Mouse (Mus musculus): ENCODE measurements around the gene Lat. TPM values are rescaled to one million over a fixed set of nuclear protein-coding genes. Genes with fewer than 3 reads are reported as not detected.
A peak's percentile ranks its signal among the peaks of the same experiment; 100 is the strongest.
"Not testable (repeated sequence)": the region's sequence is repeated elsewhere in the genome, so short reads cannot be mapped to it uniquely, and the experiment has no call there.

The Lat gene
- total RNA-seq, 1 experiment from 2014 or later = 34.8 TPM

DNA sequence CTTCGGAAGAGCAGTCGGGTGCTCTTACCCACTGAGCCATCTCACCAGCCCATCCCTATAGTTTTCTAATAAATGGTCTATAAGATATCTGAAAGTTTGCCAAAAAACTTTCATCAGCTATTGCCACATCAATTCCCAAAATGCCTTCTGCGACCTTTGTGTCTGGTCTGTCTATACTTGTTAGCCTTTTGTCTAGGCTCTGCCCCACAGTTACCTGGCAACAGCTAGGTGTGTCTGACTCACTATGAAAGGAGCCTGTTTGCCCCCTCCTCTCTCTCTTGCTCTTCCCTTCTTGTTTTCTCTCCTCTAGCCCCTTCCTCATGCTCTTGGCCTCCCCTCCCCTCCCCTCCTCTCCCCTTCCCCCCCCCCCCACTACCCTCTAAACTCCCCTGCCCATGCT lies 23.8 kb downstream of the Lat start:
- no peak for ATAC-seq (ENCODE audit: extremely low read depth, insufficient number of reproducible peaks, low FRiP score, poor library complexity, severe bottlenecking)

GRCm38 (mm10) chr7:126340896-126341295 lies 28.5 kb downstream of the Lat start:
- no peak for ATAC-seq (ENCODE audit: extremely low read depth, insufficient number of reproducible peaks, low FRiP score, poor library complexity, severe bottlenecking)

DNA sequence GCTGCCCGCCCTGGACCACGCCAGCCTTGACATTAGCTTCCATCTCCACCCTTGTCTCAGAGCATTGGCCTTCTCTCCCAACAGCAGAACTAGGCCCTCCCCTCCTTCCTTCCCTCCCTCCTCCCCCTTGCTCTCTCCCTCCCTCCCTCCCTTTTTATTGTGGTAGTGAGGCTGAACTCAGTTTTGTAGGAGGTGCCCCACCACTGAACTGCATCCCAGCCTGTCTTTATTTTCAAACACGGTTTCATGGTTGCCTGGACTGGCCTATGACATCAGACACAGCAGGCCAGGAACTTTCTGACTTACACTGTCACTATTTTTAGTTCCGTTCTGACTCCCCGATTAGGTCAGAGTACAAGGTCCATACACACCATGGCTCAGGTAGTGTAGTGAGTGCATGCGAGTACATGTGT lies 29.2 kb downstream of the Lat start:
- no peak for ATAC-seq (ENCODE audit: extremely low read depth, insufficient number of reproducible peaks, low FRiP score, poor library complexity, severe bottlenecking)

DNA sequence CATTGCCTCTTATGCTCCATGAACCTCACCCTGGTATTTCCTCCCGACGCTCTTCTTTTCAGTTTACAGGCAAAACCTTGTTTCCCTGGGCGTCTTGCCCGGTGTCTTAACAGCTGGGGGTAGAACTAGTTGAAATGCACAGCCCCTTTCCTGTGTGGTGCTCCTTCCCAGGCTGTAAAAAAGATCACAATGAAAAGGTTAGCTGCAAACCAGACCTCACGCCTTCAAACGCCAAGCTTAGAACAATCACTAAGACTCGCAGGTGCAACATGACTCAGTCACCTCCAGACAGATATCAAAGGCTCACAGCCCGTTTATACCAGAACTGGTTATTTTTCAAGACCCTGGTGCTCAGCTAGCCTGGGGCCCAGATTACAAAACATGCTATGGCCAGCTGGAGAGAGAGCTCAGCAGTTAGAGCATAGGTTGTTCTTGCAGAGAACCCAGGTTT lies 29.8 kb downstream of the Lat start:
- ATAC-seq (ENCODE audit: extremely low read depth, insufficient number of reproducible peaks, low FRiP score, poor library complexity, severe bottlenecking) = no peak

- no peak for ATAC-seq (ENCODE audit: extremely low read depth, insufficient number of reproducible peaks, low FRiP score, poor library complexity, severe bottlenecking)
Observed at GRCm38 (mm10) chr7:126338906-126339305, 30.5 kb downstream of the Lat start.

DNA sequence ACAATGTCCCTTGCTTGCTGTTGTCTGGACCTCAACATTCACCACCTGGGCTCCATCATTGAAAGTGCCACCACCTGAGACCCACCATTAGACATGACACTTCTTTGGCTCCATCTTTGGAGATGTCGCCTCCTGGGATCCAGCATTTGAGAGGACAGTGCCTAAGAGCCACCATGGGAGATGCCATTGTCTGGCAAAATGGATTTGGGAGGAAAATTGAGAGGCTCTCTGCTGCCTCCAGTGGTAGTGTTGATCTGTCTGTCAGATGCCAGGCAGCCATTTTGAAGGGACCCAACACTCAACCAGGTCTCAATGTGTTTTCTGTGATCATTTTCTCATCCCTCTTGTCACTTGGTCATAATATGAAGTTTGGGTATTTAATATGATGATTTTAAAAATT lies 33.8 kb downstream of the Lat start:
- ATAC-seq (ENCODE audit: extremely low read depth, insufficient number of reproducible peaks, low FRiP score, poor library complexity, severe bottlenecking) = no peak

DNA sequence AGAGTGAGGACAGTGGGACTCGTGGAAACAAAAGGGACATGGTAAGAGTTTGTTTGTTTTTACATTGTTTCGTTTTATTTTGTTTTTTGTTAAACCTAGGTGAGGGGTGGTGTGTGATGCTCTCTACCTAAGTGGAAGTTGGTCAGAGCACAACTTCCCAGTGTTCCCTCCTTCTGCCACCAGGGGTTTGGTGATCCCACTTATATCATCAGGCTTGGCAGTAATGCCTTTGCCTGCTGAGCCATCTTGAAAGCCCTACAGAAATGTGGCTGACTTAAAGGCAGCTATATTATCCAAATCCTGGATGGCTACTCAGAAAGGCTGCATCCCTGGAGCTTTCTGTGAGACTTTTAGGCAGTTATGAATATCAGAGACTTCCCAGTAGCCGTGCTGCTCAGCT lies 36.7 kb downstream of the Lat start:
- ATAC-seq (ENCODE audit: extremely low read depth, insufficient number of reproducible peaks, low FRiP score, poor library complexity, severe bottlenecking) = no peak

DNA sequence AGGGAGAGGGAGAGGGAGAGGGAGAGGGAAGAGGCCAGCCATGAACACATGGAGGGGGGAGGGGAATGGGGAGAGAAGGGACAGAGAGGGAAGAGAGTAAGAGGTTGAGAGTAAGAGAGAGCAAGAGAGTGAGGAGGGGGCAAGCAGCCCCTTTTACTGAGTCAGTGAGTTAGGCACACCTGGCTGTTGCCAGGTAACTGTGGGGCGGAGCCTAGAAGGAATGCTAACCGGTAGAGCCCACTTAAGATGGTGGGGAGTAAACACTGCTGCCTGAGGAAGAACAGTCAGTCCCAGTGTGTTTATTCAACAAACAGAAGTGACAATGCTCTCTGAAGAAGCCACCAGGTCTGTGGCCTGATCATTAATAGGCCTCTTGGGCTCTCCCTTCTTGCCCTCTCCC lies 38.7 kb downstream of the Lat start:
- ATAC-seq (ENCODE audit: extremely low read depth, insufficient number of reproducible peaks, low FRiP score, poor library complexity, severe bottlenecking) = no peak

GRCm38 (mm10) chr7:126329907-126330645 lies 39.3 kb downstream of the Lat start:
- ATAC-seq (ENCODE audit: extremely low read depth, insufficient number of reproducible peaks, low FRiP score, poor library complexity, severe bottlenecking) = no peak

DNA sequence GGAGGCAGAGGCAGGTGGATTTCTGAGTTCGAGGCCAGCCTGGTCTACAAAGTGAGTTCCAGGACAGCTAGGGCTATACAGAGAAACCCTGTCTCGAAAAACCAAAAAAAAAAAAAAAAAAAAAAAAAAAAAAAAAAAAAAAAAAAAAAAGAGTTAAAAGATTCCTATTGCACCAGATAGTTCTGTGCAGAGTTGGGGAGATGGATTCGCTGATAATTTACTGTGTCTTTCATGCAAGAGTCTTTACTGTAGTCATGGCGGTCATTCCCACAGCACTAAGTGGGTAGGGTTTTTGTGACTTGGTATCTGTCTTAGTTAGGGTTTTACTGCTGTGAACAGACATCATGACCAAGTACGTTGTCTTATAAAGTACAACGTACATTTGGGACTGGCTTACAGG lies 40.5 kb downstream of the Lat start:
- ATAC-seq (ENCODE audit: extremely low read depth, insufficient number of reproducible peaks, low FRiP score, poor library complexity, severe bottlenecking) = not testable (repeated sequence)

DNA sequence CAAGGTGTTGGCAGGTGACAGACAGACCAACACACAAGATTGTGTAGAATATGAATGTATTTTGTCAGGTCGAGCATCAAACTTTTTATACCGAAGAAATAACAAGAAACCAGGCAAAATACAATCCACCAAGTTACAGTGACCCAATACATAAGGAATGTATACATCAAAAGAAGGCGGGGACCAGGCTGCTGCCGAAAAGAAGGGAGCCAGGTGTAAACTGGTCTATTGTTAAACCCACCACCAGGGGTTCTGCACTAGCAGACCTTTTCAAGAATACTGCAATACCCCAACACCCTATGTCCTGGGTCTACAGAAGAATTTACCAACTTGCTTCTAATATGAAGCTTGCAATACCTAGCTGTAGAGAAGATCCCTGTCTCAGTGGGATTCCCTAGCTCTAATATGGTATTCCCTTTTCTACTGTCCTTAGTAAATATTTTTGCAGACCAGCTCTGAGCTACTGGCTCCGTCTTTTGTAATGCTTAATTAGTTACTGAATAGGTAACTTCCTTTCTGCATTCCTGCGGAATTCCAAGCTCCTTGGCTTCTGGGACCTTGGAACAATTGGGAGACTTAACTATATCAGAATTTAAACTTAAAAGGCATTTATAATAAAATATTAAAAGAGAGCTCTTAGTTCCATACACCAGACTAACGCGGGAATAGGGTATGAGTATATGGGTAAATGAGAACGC lies 43.6 kb downstream of the Lat start:
- ATAC-seq (ENCODE audit: extremely low read depth, insufficient number of reproducible peaks, low FRiP score, poor library complexity, severe bottlenecking) = not testable (repeated sequence)

DNA sequence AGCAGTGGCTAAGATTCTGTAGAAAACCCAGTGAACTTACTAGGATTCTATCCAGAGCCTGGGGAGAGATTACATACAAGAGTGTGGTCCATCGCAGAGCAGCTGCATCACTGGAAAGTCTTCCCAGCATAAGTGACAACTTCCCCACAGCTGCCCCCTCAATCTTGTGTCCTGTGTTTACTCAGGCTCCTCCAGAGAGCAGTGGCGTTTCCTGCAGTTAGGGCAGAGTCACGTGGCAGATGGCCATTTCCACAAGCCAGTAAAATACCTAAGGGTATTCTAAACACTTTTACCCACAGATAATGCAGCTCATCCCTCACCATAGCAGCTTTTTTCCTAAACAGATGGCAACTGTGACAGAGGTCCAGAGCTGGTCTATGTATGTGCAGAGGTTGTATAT lies 44.6 kb downstream of the Lat start:
- no peak for ATAC-seq (ENCODE audit: extremely low read depth, insufficient number of reproducible peaks, low FRiP score, poor library complexity, severe bottlenecking)

DNA sequence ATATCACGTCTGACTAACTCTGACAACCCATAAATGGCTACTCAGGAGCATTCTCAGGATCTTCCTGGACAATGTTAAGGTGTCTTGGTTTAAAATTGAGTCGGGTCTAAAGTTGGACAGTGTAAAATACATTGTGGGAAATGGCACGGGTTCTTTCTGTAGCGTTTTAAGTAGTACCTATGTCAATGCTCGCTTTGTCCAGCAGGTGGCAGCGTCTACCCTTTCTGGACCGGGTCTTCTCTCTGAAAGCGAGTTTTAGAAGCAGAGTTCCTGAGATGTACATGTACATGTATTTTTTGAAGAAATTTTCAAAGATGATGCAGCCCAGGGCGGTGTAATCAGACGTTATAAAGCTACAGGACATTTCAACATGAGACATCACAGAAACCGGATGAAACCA lies 45.6 kb downstream of the Lat start:
- peak; percentile 86 for ATAC-seq (ENCODE audit: extremely low read depth, insufficient number of reproducible peaks, low FRiP score, poor library complexity, severe bottlenecking)

- no peak for ATAC-seq (ENCODE audit: extremely low read depth, insufficient number of reproducible peaks, low FRiP score, poor library complexity, severe bottlenecking)
Observed at GRCm38 (mm10) chr7:126314273-126314672, 55.1 kb downstream of the Lat start.

Other genes starting within 250 kb of the Lat start
- 179 and 200 TPM in 2 replicates for gene Xpo6, start 169.1 kb downstream of the Lat start, total RNA-seq (2017)
- gene Sbk1, start 97.0 kb downstream of the Lat start, total RNA-seq (2017) = 99.1 and 109 TPM in 2 replicates
- gene Spns1, start 7.9 kb upstream of the Lat start, total RNA-seq (2017) = 14.8 and 16.5 TPM in 2 replicates
- 13.9 and 14.1 TPM in 2 replicates for gene Nfatc2ip, start 27.2 kb upstream of the Lat start, total RNA-seq (2017)
- 585 and 589 TPM in 2 replicates for gene Cd19, start 45.3 kb upstream of the Lat start, total RNA-seq (2017)
- gene Rabep2, start 59.2 kb upstream of the Lat start, total RNA-seq (2017) = 117 and 130 TPM in 2 replicates
- 0.37 and 1.6 TPM in 2 replicates for gene Atp2a1, start 93.5 kb upstream of the Lat start, total RNA-seq (2017)
- 30.0 and 34.0 TPM in 2 replicates for gene Sh2b1, start 105.9 kb upstream of the Lat start, total RNA-seq (2017)
- gene Tufm, start 117.8 kb upstream of the Lat start, total RNA-seq (2017) = 33.6 and 38.4 TPM in 2 replicates
- 76.4 and 87.3 TPM in 2 replicates for gene Atxn2l, start 133.9 kb upstream of the Lat start, total RNA-seq (2017)
- gene Eif3c, start 196.8 kb upstream of the Lat start, total RNA-seq (2017) = 93.6 and 99.5 TPM in 2 replicates
- gene Apobr, start 215.4 kb upstream of the Lat start, total RNA-seq (2017) = 90.5 and 117 TPM in 2 replicates
- 97.2 and 102 TPM in 2 replicates for gene Cln3, start 216.2 kb upstream of the Lat start, total RNA-seq (2017)
- gene Il27, start 225.4 kb upstream of the Lat start, total RNA-seq (2017) = 0.86 and 1.4 TPM in 2 replicates

Data from neutrophil, adult 5-6 weeks (primary cell).